In the genomic region with DNA sequence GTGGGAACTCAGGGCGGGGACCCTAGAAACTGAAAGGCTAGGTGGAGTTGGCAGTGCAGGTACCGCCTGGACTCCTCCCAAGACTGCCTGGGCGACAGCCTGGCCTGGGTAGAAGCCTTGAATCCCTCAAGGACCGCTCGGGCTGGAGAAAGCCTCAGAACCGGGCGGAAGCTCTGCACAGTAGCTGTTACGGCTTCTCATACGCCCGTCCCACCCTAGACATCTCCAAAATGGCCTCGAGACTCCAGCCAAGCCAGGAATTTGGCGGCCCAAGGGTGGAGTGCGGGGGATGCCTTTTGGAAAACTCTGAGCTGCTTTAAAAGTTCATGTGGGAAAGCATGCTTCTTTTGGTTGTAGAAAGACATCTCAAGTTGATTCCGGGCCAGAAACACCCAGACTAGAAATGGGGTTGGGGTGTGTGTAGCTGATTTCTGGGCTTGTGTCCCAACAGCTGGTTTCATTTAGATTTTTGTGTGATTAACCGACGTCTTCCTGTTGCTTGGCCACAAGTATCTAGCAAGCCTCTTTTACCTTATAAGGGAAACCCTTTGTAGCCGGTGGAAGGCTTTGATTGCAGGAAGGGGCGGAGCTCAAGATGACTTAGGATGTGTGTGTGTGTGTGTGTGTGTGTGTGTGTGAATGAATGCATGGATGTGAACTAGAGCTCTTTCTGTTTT, we compare ENCODE assay signal across 8 mouse cellular contexts. TPM values are rescaled to one million over a fixed set of nuclear protein-coding genes. Genes with fewer than 3 reads are reported as not detected.
DNase-seq lines count a peak whose midpoint lies in the region; ATAC-seq and TF ChIP-seq lines count a peak whose summit lies in the region.

No protein-coding gene starts in this region.

- no peaks in the 10 kb centered on the region for H3K9me3 ChIP-seq in forebrain, embryonic 14.5 days (replicated peaks; ENCODE audit: control insufficient read depth, low read length)

- intact Hi-C loops in left cerebral cortex, postnatal 25 days (cut with DNase I) = no loop called here

- TF ChIP-seq POLR2A in small intestine, adult 2 months (IDR thresholded peaks at IDR 0.05; ENCODE audit: low read depth, low read length) = peak; percentile 57; the same call in 1 of the 2 replicates

- 1% methylated on average over 18 of the region's 18 CpGs for WGBS in forebrain, embryonic 14.5 days
- WGBS in small intestine, adult 2 months = under 1% methylated on average over 18 of the region's 18 CpGs

- DNase-seq in ES-CJ7 (ENCODE audit: low read depth, low spot score) = peak; percentile 93
- DNase-seq in adrenal gland, postnatal 36 days = peak; percentile 51 to 69
- peak; percentile 83 for DNase-seq in forebrain, embryonic 14.5 days (ENCODE audit: low spot score)
- peak; percentile 23 to 29 for DNase-seq in left cerebral cortex, postnatal 25 days (ENCODE audit: low spot score in 2 of 2)
- DNase-seq in mesoderm, embryonic 11.5 days (ENCODE audit: low read depth, low spot score) = peak; percentile 78

- H3K27me3 ChIP-seq in forebrain, embryonic 14.5 days (replicated peaks; ENCODE audit: control insufficient read depth, insufficient read depth, low read length) = no peaks in the 10 kb centered on the region
- H3K27me3 ChIP-seq in small intestine, adult 2 months (ENCODE audit: control insufficient read depth, insufficient read depth, low read length) = no peaks in the 10 kb centered on the region

- ATAC-seq in forebrain, embryonic 14.5 days = peak; percentile 21
- ATAC-seq in hematopoietic stem cell, adult 5-6 weeks (replicated peaks in 1 of 2; ENCODE audit: insufficient read depth in 1 of 2, low FRiP score in 2 of 2, low TSS enrichment in 1 of 2, low read depth in 1 of 2, poor library complexity in 2 of 2, severe bottlenecking in 2 of 2) = peak; percentile 72 to 73
- no peak for ATAC-seq in erythroid progenitor cell, adult 5-6 weeks (replicated peaks; ENCODE audit: low FRiP score, poor library complexity, severe bottlenecking)

- H3K9ac ChIP-seq in forebrain, embryonic 14.5 days (ENCODE audit: low read length) = peak overlapping the region; percentile 97

- H3K4me3 ChIP-seq in forebrain, embryonic 14.5 days (ENCODE audit: low read depth, low read length) = peak overlapping the region; percentile 78
- peak overlapping the region; percentile 66 for H3K4me3 ChIP-seq in small intestine, adult 2 months (ENCODE audit: low read depth, low read length)

- no peak for TF ChIP-seq CTCF in small intestine, adult 2 months (IDR thresholded peaks at IDR 0.05; ENCODE audit: extremely low read depth, insufficient read length, insufficient replicate concordance, low read depth, low read length)

- peak overlapping the region; percentile 92 for H3K4me2 ChIP-seq in forebrain, embryonic 14.5 days (ENCODE audit: low read length)

- peaks cover 28% of the 10 kb centered on the region for H3K36me3 ChIP-seq in forebrain, embryonic 14.5 days (ENCODE audit: control insufficient read depth, insufficient read depth, low read length)
- H3K36me3 ChIP-seq in small intestine, adult 2 months (ENCODE audit: control insufficient read depth, insufficient read depth, low read length) = peaks cover 20% of the 10 kb centered on the region

- H3K4me1 ChIP-seq in forebrain, embryonic 14.5 days (ENCODE audit: control insufficient read depth, insufficient read depth, low read length) = peaks cover 11% of the 10 kb centered on the region
- peaks cover 5% of the 10 kb centered on the region for H3K4me1 ChIP-seq in small intestine, adult 2 months (ENCODE audit: control insufficient read depth, insufficient read depth, insufficient read length, low read length)

- peak overlapping the region; percentile 92 for H3K27ac ChIP-seq in forebrain, embryonic 14.5 days (ENCODE audit: low read depth, low read length)
- H3K27ac ChIP-seq in small intestine, adult 2 months (ENCODE audit: insufficient read depth, low read depth, low read length) = peak overlapping the region; percentile 97

RNA-seq across cellular contexts. Expression of gene Tpm4, which starts 1.7 kb away (rescaled TPM):
- 100 to 1,000 TPM; 198 to 284 TPM for total RNA-seq in adrenal gland, postnatal 36 days (2021)
- 247 and 252 TPM in 2 replicates for polyA plus RNA-seq in forebrain, embryonic 14.5 days (2014; fragmentation: Nextera tagmentation; extraction: Ambion mirVana)
- total RNA-seq in hematopoietic stem cell, adult 5-6 weeks (2017) = 51.1 and 73.7 TPM in 2 replicates
- 10 to 100 TPM; 30.2 to 30.9 TPM for total RNA-seq in left cerebral cortex, postnatal 25 days (2021)
- 19.1 and 27.3 TPM in 2 replicates for polyA plus RNA-seq in small intestine, adult 2 months (2012; rRNA removed)
- 19.3 and 26.3 TPM in 2 replicates for total RNA-seq in erythroid progenitor cell, adult 5-6 weeks (2015; ENCODE audit: low replicate concordance)
- 20.3 and 23.4 TPM in 2 replicates for total RNA-seq in erythroid progenitor cell, adult 5-6 weeks (2017; ENCODE audit: low replicate concordance)

RNA-seq across cellular contexts. Expression of gene Rab8a, which starts 24.6 kb away (rescaled TPM):
- 10 to 100 TPM; 56.8 to 67.0 TPM for total RNA-seq in adrenal gland, postnatal 36 days (2021)
- 85.6 and 86.7 TPM in 2 replicates for polyA plus RNA-seq in forebrain, embryonic 14.5 days (2014; fragmentation: Nextera tagmentation; extraction: Ambion mirVana)
- 317 and 486 TPM in 2 replicates for total RNA-seq in hematopoietic stem cell, adult 5-6 weeks (2017)
- total RNA-seq in left cerebral cortex, postnatal 25 days (2021) = 10 to 100 TPM; 40.9 to 41.9 TPM
- 22.5 and 58.9 TPM in 2 replicates for polyA plus RNA-seq in small intestine, adult 2 months (2012; rRNA removed)
- 47.8 and 47.9 TPM in 2 replicates for total RNA-seq in erythroid progenitor cell, adult 5-6 weeks (2015; ENCODE audit: low replicate concordance)
- total RNA-seq in erythroid progenitor cell, adult 5-6 weeks (2017; ENCODE audit: low replicate concordance) = 130 and 194 TPM in 2 replicates

RNA-seq across cellular contexts. Expression of gene Olfr374, which starts 29.6 kb away (rescaled TPM):
- total RNA-seq in adrenal gland, postnatal 36 days (2021) = not detected
- 0.04 TPM in 1 of 2 replicates, not detected in the other for polyA plus RNA-seq in forebrain, embryonic 14.5 days (2014; fragmentation: Nextera tagmentation; extraction: Ambion mirVana)
- total RNA-seq in hematopoietic stem cell, adult 5-6 weeks (2017) = not detected in 2 replicates
- total RNA-seq in left cerebral cortex, postnatal 25 days (2021) = not detected
- not detected in 2 replicates for polyA plus RNA-seq in small intestine, adult 2 months (2012; rRNA removed)
- total RNA-seq in erythroid progenitor cell, adult 5-6 weeks (2015; ENCODE audit: low replicate concordance) = not detected in 2 replicates
- total RNA-seq in erythroid progenitor cell, adult 5-6 weeks (2017; ENCODE audit: low replicate concordance) = not detected in 2 replicates

RNA-seq across cellular contexts. Expression of gene Hsh2d, which starts 53.0 kb away (rescaled TPM):
- total RNA-seq in adrenal gland, postnatal 36 days (2021) = not detected
- polyA plus RNA-seq in forebrain, embryonic 14.5 days (2014; fragmentation: Nextera tagmentation; extraction: Ambion mirVana) = not detected in 2 replicates
- total RNA-seq in hematopoietic stem cell, adult 5-6 weeks (2017) = 10.1 and 14.3 TPM in 2 replicates
- total RNA-seq in left cerebral cortex, postnatal 25 days (2021) = not detected
- polyA plus RNA-seq in small intestine, adult 2 months (2012; rRNA removed) = 1.4 and 3.3 TPM in 2 replicates
- 1.4 and 4.6 TPM in 2 replicates for total RNA-seq in erythroid progenitor cell, adult 5-6 weeks (2015; ENCODE audit: low replicate concordance)
- total RNA-seq in erythroid progenitor cell, adult 5-6 weeks (2017; ENCODE audit: low replicate concordance) = 0.64 TPM in 1 of 2 replicates, not detected in the other

RNA-seq across cellular contexts. Expression of gene Olfr373, which starts 53.5 kb away (rescaled TPM):
- total RNA-seq in adrenal gland, postnatal 36 days (2021) = not detected
- polyA plus RNA-seq in forebrain, embryonic 14.5 days (2014; fragmentation: Nextera tagmentation; extraction: Ambion mirVana) = not detected in 2 replicates
- total RNA-seq in hematopoietic stem cell, adult 5-6 weeks (2017) = not detected in 2 replicates
- not detected for total RNA-seq in left cerebral cortex, postnatal 25 days (2021)
- not detected in 2 replicates for polyA plus RNA-seq in small intestine, adult 2 months (2012; rRNA removed)
- not detected in 2 replicates for total RNA-seq in erythroid progenitor cell, adult 5-6 weeks (2015; ENCODE audit: low replicate concordance)
- total RNA-seq in erythroid progenitor cell, adult 5-6 weeks (2017; ENCODE audit: low replicate concordance) = not detected in 2 replicates

Comparison
In these comparisons a context has a peak if more than half of its experiments do, and no peak if none do; other contexts are left out.
1. DNase-seq: peak in every context shown above with its lines; median percentile 93 in ES-CJ7; 83 in forebrain, embryonic 14.5 days; 78 in mesoderm, embryonic 11.5 days; 60 in adrenal gland, postnatal 36 days; 26 in left cerebral cortex, postnatal 25 days.